Mouse (Mus musculus) liver, embryonic 12.5 days (tissue): ENCODE measurements around the gene Klc4. TPM values are rescaled to one million over a fixed set of nuclear protein-coding genes. Genes with fewer than 3 reads are reported as not detected.
A peak's percentile ranks its signal among the peaks of the same experiment; 100 is the strongest.

ENCODE experiments used
- ATAC-seq: fragments of 200-750 bp; cut with Nextera tagmentation; 2 replicates; pipeline ENCODE4 v1.8.0; 2017; ENCODE audit warnings: moderate number of reproducible peaks, mild to moderate bottlenecking, moderate library complexity
- H3K27ac ChIP-seq: fragments of 300-500 bp; sonication (generic); 2 replicates; pipeline ENCODE4 v1.5.1; 2016; ENCODE audit warnings: mild to moderate bottlenecking
- H3K27me3 ChIP-seq: fragments of 300-500 bp; sonication (generic); replicated peaks from 2 replicates; pipeline ENCODE4 v1.6.1; 2016; ENCODE audit warnings: mild to moderate bottlenecking, moderate library complexity
- H3K36me3 ChIP-seq: fragments of 300-500 bp; sonication (generic); 2 replicates; pipeline ENCODE4 v1.6.1; 2016; ENCODE audit warnings: mild to moderate bottlenecking, moderate library complexity
- H3K4me1 ChIP-seq: fragments of 300-500 bp; sonication (generic); 2 replicates; pipeline ENCODE4 v1.6.1; 2016
- H3K4me2 ChIP-seq: fragments of 300-500 bp; sonication (generic); 2 replicates; pipeline ENCODE4 v1.6.1; 2016; ENCODE audit warnings: mild to moderate bottlenecking, moderate library complexity
- H3K4me3 ChIP-seq: fragments of 300-500 bp; sonication (generic); 2 replicates; pipeline ENCODE4 v1.5.1; 2016; ENCODE audit warnings: mild to moderate bottlenecking, moderate library complexity
- H3K9ac ChIP-seq: fragments of 300-500 bp; sonication (generic); 2 replicates; pipeline ENCODE4 v1.6.1; 2016; ENCODE audit warnings: mild to moderate bottlenecking, moderate library complexity
- H3K9me3 ChIP-seq: fragments of 300-500 bp; sonication (generic); replicated peaks from 2 replicates; pipeline ENCODE4 v1.6.1; 2016; ENCODE audit warnings: mild to moderate bottlenecking, moderate library complexity
- WGBS: fragments of 180-500 bp; shearing (Covaris S2); methylation state at CpG from one replicate; pipeline ENCODE4 v1.1.7; 2016; ENCODE audit not compliant: insufficient replicate concordance; 5-methylcytosine and 5-hydroxymethylcytosine counted together
- polyA plus RNA-seq: library from polyadenylated mRNA; unstranded; fragments of >200 nt; fragmentation: Nextera tagmentation; extraction: Ambion mirVana; gene quantifications from 2 replicates; pipeline ENCODE4 v1.2.1, GENCODE M21; 2016

The Klc4 gene
- polyA plus RNA-seq, 1 experiment from 2014 or later = 6.3 TPM

- Histone ChIP-seq H3K27ac (peak within 1 kb of the TSS; percentile 88), H3K9ac (peak within 1 kb of the TSS; percentile 87), H3K27me3 (no peaks in the 10 kb centered on the region), H3K9me3 (no peaks in the 10 kb centered on the region), H3K4me1 (peaks cover 44% of the 10 kb centered on the region), H3K36me3 (peaks cover 50% of the 10 kb centered on the region), H3K4me2 (peak within 1 kb of the TSS; percentile 98), H3K4me3 (peak within 1 kb of the TSS; percentile 77)
- peak; percentile 88 for ATAC-seq
- WGBS = under 1% methylated on average over 58 of the region's 58 CpGs
Measured at GRCm38 (mm10) chr17:46650232-46651031, 4.6 kb upstream of the Klc4 start, which contains the start of gene Cul7. TSS of gene Cul7 (plus strand) at chr17:46650337.

DNA sequence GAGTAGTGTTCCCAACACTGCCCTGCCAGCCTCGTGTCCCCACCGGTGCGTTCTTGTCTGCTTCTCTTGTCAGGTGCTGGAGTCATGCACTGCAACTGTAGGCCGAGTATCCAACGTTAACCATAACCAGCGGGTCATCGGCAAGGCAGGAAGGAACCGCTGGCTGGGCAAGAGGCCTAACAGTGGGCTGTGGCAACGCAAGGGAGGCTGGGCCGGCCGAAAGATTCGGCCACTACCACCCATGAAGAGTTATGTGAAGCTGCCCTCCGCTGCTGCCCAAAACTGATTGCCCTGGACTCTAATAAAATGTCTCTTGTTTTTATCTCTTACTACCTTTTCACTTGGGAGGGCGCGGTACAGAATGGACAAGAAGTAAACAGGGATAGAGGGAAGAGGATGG lies 4.0 kb upstream of the Klc4 start:
- peak overlapping the region; percentile 98 for H3K4me2 ChIP-seq
- H3K4me1 ChIP-seq = peaks cover 49% of the 10 kb centered on the region
- H3K27me3 ChIP-seq = no peaks in the 10 kb centered on the region
- H3K9me3 ChIP-seq = no peaks in the 10 kb centered on the region
- H3K4me3 ChIP-seq = peak overlapping the region; percentile 77
- H3K27ac ChIP-seq = peak overlapping the region; percentile 88
- ATAC-seq = no peak
- H3K9ac ChIP-seq = peak overlapping the region; percentile 87
- WGBS = 20% methylated on average over 15 of the region's 15 CpGs
- H3K36me3 ChIP-seq = peaks cover 45% of the 10 kb centered on the region

- no peak for ATAC-seq
- H3K4me2 ChIP-seq = no peak overlapping the region
- 0 out of 2 replicates have a peak overlapping the region, but pooled peaks have one; percentile 17 for H3K27ac ChIP-seq
- H3K9me3 ChIP-seq = no peaks in the 10 kb centered on the region
- no peak overlapping the region for H3K4me3 ChIP-seq
- no peak overlapping the region for H3K9ac ChIP-seq
- WGBS = 89% methylated on average over 9 of the region's 9 CpGs
- H3K4me1 ChIP-seq = peaks cover 56% of the 10 kb centered on the region
- peaks cover 32% of the 10 kb centered on the region for H3K36me3 ChIP-seq
- H3K27me3 ChIP-seq = no peaks in the 10 kb centered on the region
Measured at GRCm38 (mm10) chr17:46648436-46648835, 2.6 kb upstream of the Klc4 start.

DNA sequence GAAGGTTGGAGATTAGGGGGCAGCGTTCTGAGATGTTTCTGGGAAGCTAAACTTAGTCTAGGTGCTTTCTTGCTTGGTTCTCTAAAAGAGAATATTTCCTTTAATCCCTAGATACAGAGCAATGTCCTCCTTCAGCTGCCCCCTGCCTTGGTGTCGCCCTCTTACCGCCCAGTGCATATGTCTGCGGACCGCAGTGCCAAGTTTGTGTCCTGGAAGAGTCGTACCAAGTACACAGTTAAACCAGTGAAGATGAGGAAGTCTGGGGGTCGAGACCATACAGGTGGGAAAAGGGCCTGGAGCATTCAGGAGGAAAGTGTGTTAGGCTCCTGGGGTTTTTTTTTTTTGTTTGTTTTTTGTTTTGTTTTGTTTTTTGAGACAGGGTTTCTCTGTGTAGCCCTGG lies 1.5 kb upstream of the Klc4 start:
- no peak for ATAC-seq
- peaks cover 54% of the 10 kb centered on the region for H3K4me1 ChIP-seq
- peak overlapping the region; percentile 97 for H3K4me2 ChIP-seq
- H3K9me3 ChIP-seq = no peaks in the 10 kb centered on the region
- peaks cover 20% of the 10 kb centered on the region for H3K36me3 ChIP-seq
- WGBS = 82% methylated on average over 7 of the region's 7 CpGs
- no peaks in the 10 kb centered on the region for H3K27me3 ChIP-seq
- H3K4me3 ChIP-seq = peak overlapping the region; percentile 80
- no peak overlapping the region for H3K27ac ChIP-seq
- peak overlapping the region; percentile 77 for H3K9ac ChIP-seq

DNA sequence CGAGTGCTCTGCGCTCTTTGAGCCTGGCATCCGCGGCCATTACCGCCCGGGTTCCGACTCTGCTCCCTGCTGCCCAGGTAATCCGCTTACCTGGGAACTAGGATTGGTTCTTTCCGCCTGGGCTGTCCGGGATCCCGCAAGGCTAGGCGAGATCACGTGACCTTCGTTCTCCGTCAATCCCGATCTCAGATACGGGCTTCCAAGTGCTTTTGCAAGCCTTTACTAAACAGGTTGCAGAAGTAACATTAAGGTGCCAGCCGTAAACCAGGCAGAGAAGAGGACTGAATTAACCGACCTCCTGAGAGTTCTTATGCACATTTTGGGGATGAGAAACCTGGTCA lies 470 bp upstream of the Klc4 start:
- H3K27me3 ChIP-seq = no peaks in the 10 kb centered on the region
- H3K9ac ChIP-seq = peak overlapping the region; percentile 77
- no peaks in the 10 kb centered on the region for H3K9me3 ChIP-seq
- peak overlapping the region; percentile 97 for H3K4me2 ChIP-seq
- H3K4me1 ChIP-seq = peaks cover 44% of the 10 kb centered on the region
- H3K36me3 ChIP-seq = peaks cover 22% of the 10 kb centered on the region
- under 1% methylated on average over 19 of the region's 19 CpGs for WGBS
- H3K27ac ChIP-seq = peak overlapping the region; percentile 80
- peak; percentile 38; the same call in 1 of the 2 replicates for ATAC-seq
- H3K4me3 ChIP-seq = peak overlapping the region; percentile 80

DNA sequence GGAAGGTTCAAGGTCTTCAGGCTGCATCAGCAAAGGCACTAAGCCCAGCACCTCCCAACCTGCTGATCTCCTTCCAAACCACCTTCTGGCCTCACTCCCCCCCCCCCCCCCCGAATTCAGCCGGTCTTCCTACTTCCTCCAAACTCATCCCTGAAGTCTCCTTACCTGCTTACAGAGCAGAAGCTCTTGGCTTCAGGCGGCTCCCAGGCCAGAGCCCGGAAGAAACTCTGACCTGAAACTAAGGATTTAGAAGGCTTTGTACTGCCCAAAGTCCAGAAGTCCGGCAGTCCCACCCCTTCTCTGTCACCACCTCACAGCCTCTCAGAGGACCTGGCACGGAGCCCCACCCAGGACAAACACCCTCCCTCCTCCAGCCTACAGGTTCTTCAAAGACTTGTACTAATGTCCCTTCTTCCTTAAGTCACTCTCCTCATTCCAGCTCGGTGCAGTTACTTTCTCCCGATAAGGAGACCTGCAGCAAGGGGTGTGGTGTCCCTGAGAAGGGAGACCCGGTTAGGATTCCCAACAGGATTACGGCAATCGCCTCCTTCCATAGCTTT lies 826 bp downstream of the Klc4 start:
- Histone ChIP-seq H3K36me3 (peaks cover 22% of the 10 kb centered on the region), H3K27ac (peak overlapping the region; percentile 81), H3K4me1 (peaks cover 32% of the 10 kb centered on the region), H3K9ac (peak overlapping the region; percentile 79), H3K4me3 (peak overlapping the region; percentile 80), H3K27me3 (no peaks in the 10 kb centered on the region), H3K9me3 (no peaks in the 10 kb centered on the region), H3K4me2 (peak overlapping the region; percentile 97)
- WGBS = 9% methylated on average over 11 of the region's 11 CpGs
- peak; percentile 25 for ATAC-seq

- Histone ChIP-seq H3K4me2 (peak overlapping the region; percentile 97), H3K27me3 (no peaks in the 10 kb centered on the region), H3K9me3 (no peaks in the 10 kb centered on the region), H3K9ac (0 out of 2 replicates have a peak overlapping the region, but pooled peaks have one; percentile 79), H3K4me1 (peaks cover 25% of the 10 kb centered on the region), H3K27ac (no peak overlapping the region), H3K4me3 (peak overlapping the region; percentile 80; the same call in 1 of the 2 replicates), H3K36me3 (peaks cover 21% of the 10 kb centered on the region)
- no peak for ATAC-seq
- WGBS = 82% methylated on average over 12 of the region's 12 CpGs
Measured at GRCm38 (mm10) chr17:46644152-46644805, 1.5 kb downstream of the Klc4 start.

GRCm38 (mm10) chr17:46642060-46642459 lies 3.8 kb downstream of the Klc4 start:
- H3K4me1 ChIP-seq = peaks cover 23% of the 10 kb centered on the region
- H3K4me3 ChIP-seq = no peak overlapping the region
- no peak for ATAC-seq
- no peak overlapping the region for H3K9ac ChIP-seq
- no peaks in the 10 kb centered on the region for H3K9me3 ChIP-seq
- 75% methylated on average over 17 of the region's 17 CpGs for WGBS
- H3K36me3 ChIP-seq = peaks cover 6% of the 10 kb centered on the region; the same call in 1 of the 2 replicates
- no peak overlapping the region for H3K27ac ChIP-seq
- H3K4me2 ChIP-seq = no peak overlapping the region
- H3K27me3 ChIP-seq = no peaks in the 10 kb centered on the region

DNA sequence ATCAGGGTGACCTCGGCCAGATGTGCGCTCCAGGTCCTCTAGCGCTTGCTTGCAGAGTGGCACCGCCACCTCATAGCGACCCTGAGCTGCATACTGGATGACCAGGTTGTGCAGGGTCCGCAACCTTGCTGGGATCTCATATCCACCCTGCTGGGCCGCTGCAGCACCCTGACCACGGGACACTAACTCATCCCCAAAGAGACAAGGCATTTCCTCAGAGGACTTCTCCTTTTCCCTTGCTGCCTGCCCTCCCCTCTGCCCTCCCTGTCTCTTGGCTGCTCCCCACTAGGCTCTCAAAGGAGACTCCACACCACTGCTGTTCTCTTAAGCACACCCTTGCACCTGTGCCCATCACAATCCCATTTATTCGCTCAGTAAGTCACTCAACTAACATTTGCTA lies 5.9 kb downstream of the Klc4 start:
- H3K9ac ChIP-seq = no peak overlapping the region
- H3K36me3 ChIP-seq = peaks cover 10% of the 10 kb centered on the region; the same call in 1 of the 2 replicates
- no peak overlapping the region for H3K4me3 ChIP-seq
- no peak overlapping the region for H3K4me2 ChIP-seq
- WGBS = 49% methylated on average over 9 of the region's 9 CpGs
- no peaks in the 10 kb centered on the region for H3K9me3 ChIP-seq
- no peak overlapping the region for H3K27ac ChIP-seq
- peaks cover 19% of the 10 kb centered on the region for H3K4me1 ChIP-seq
- no peak for ATAC-seq
- no peaks in the 10 kb centered on the region for H3K27me3 ChIP-seq

- Histone ChIP-seq H3K9me3 (no peaks in the 10 kb centered on the region), H3K27ac (no peak overlapping the region), H3K9ac (no peak overlapping the region; the same call in 1 of the 2 replicates), H3K4me1 (peaks cover 10% of the 10 kb centered on the region; the same call in 1 of the 2 replicates), H3K4me3 (no peak overlapping the region), H3K4me2 (peak overlapping the region; percentile 43), H3K27me3 (no peaks in the 10 kb centered on the region), H3K36me3 (peaks cover 8% of the 10 kb centered on the region)
- 25% methylated on average over 15 of the region's 15 CpGs for WGBS
- no peak for ATAC-seq
Measured at GRCm38 (mm10) chr17:46636831-46637523, 8.8 kb downstream of the Klc4 start.

GRCm38 (mm10) chr17:46629685-46630441 lies 16.0 kb downstream of the Klc4 start:
- no peaks in the 10 kb centered on the region; the same call in 1 of the 2 replicates for H3K36me3 ChIP-seq
- peak overlapping the region; percentile 66 for H3K4me3 ChIP-seq
- peaks cover 57% of the 10 kb centered on the region for H3K27me3 ChIP-seq
- peaks cover 37% of the 10 kb centered on the region for H3K4me1 ChIP-seq
- peak overlapping the region; percentile 70 for H3K4me2 ChIP-seq
- no peaks in the 10 kb centered on the region for H3K9me3 ChIP-seq
- H3K27ac ChIP-seq = peak overlapping the region; percentile 71
- no peak overlapping the region for H3K9ac ChIP-seq
- WGBS = 19% methylated on average over 12 of the region's 12 CpGs
- peak; percentile 18 for ATAC-seq
